Mouse (Mus musculus) bone marrow macrophage, adult 2 months (primary cell): ENCODE data around the gene Syce2.

Source experiments
- CTCF ChIP-seq: IDR thresholded peaks from 2 replicates; pipeline ENCODE4 v1.5.1; 2012; ENCODE audit warnings: low read depth, mild to moderate bottlenecking, low read length, moderate library complexity
- POLR2A ChIP-seq: IDR thresholded peaks from 2 replicates; pipeline ENCODE4 v1.6.1; 2012; ENCODE audit warnings: mild to moderate bottlenecking, low read depth, low read length, borderline replicate concordance

- TF ChIP-seq CTCF, result no peak
- no peak for TF ChIP-seq POLR2A
Measured at GRCm38 (mm10) chr8:84915269-84915668, 43.4 kb downstream of the Syce2 start.
